ENCODE assay signal across 8 mouse cellular contexts in the genomic region with DNA sequence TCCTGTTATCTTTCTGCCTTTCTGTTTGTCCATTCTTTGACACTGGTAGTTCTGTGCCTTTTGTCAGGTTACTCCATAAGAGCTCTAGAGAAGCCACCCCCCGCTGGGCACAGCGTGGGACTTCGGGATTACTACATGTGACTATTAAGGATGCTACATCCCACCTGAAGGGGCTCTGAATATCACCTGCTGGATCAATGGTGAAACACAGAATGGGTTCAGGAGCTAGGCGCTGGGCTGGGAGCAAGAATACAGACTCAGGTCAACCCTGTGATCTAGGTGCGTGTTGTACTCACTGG. TPM values are rescaled to one million over a fixed set of nuclear protein-coding genes. Genes with fewer than 3 reads are reported as not detected.
DNase-seq lines count a peak whose midpoint lies in the region; ATAC-seq and TF ChIP-seq lines count a peak whose summit lies in the region.

No protein-coding gene starts in this region.

- H3K4me3 ChIP-seq in hindbrain, embryonic 10.5 days = peak overlapping the region; percentile 59
- H3K4me3 ChIP-seq in hindbrain, embryonic 11.5 days (ENCODE audit: low read depth, low read length) = no peak overlapping the region
- H3K4me3 ChIP-seq in C2C12 (ENCODE audit: insufficient read depth, poor library complexity, severe bottlenecking) (peak overlapping the region; percentile 39), MEL (ENCODE audit: control insufficient read depth in 1 of 2, insufficient read depth in 1 of 2, low read depth in 2 of 2, low read length in 2 of 2) (peak overlapping the region; percentile 59 to 97)
- H3K4me3 ChIP-seq in limb, embryonic 15.5 days = peak overlapping the region; percentile 57

- no peak overlapping the region for H3K27ac ChIP-seq in hindbrain, embryonic 10.5 days
- H3K27ac ChIP-seq in hindbrain, embryonic 11.5 days (ENCODE audit: low read depth, low read length) = no peak overlapping the region
- H3K27ac ChIP-seq in MEL (ENCODE audit: control insufficient read depth, low read depth, low read length) = peak overlapping the region; percentile 76
- H3K27ac ChIP-seq in limb, embryonic 15.5 days = no peak overlapping the region

- H3K4me1 ChIP-seq in hindbrain, embryonic 10.5 days (replicated peaks) = peaks cover 17% of the 10 kb centered on the region; the same call in 1 of the 2 replicates
- H3K4me1 ChIP-seq in hindbrain, embryonic 11.5 days (replicated peaks; ENCODE audit: control insufficient read depth, insufficient read depth, low read length) = no peaks in the 10 kb centered on the region
- H3K4me1 ChIP-seq in MEL (ENCODE audit: control insufficient read depth in 1 of 2, insufficient read depth in 2 of 2, low read length in 2 of 2) = peaks cover 4 to 12% of the 10 kb centered on the region in 2 experiments; a peak in 3 of 4 replicates
- peaks cover 9% of the 10 kb centered on the region for H3K4me1 ChIP-seq in limb, embryonic 15.5 days

- ATAC-seq in hindbrain, embryonic 11.5 days (ENCODE audit: low FRiP score) = no peak; the same call in 1 of the 2 replicates
- ATAC-seq in limb, embryonic 15.5 days (ENCODE audit: insufficient number of reproducible peaks, low FRiP score, low TSS enrichment, low read depth) = no peak

- TF ChIP-seq EP300 in MEL (IDR thresholded peaks at IDR 0.05; ENCODE audit: low read depth in 1 of 2, low read length in 2 of 2) = 0 out of 4 replicates have a peak, but pooled peaks of 1 of the 2 experiments have one; percentile 2

- no peak overlapping the region for H3K4me2 ChIP-seq in hindbrain, embryonic 11.5 days (replicated peaks; ENCODE audit: low read depth, low read length)
- peak overlapping the region; percentile 82 for H3K4me2 ChIP-seq in limb, embryonic 15.5 days

- 28% methylated on average over 5 of the region's 5 CpGs for WGBS in hindbrain, embryonic 10.5 days
- 32% methylated on average over 5 of the region's 5 CpGs for WGBS in hindbrain, embryonic 11.5 days
- WGBS in limb, embryonic 15.5 days = 50% methylated on average over 5 of the region's 5 CpGs

- TF ChIP-seq CTCF in C2C12 (IDR thresholded peaks at IDR 0.05; ENCODE audit: control insufficient read depth, insufficient read depth, insufficient read length) = no peak
- TF ChIP-seq CTCF in MEL (IDR thresholded peaks at IDR 0.05 in 2 of 3, conservative IDR thresholded peaks at IDR 0.05 in 1 of 3; ENCODE audit: control insufficient read depth in 1 of 3, insufficient read depth in 1 of 3, low read depth in 2 of 3, low read length in 3 of 3, poor library complexity in 1 of 3, severe bottlenecking in 1 of 3) = no peak

- H3ac ChIP-seq in C2C12 (ENCODE audit: control insufficient read depth, insufficient read length, low read depth) = peak overlapping the region; percentile 69

- H3K36me3 ChIP-seq in hindbrain, embryonic 10.5 days = no peaks in the 10 kb centered on the region
- no peaks in the 10 kb centered on the region for H3K36me3 ChIP-seq in hindbrain, embryonic 11.5 days (ENCODE audit: control insufficient read depth, insufficient read depth, low read length)
- peaks cover 4% of the 10 kb centered on the region for H3K36me3 ChIP-seq in C2C12 (ENCODE audit: control insufficient read depth, insufficient read depth)
- peaks cover 0 to 6% of the 10 kb centered on the region in 2 experiments; a peak in 2 of 4 replicates for H3K36me3 ChIP-seq in MEL (ENCODE audit: control insufficient read depth in 1 of 2, insufficient read depth in 2 of 2, low read length in 2 of 2)
- no peaks in the 10 kb centered on the region for H3K36me3 ChIP-seq in limb, embryonic 15.5 days

- H3K9ac ChIP-seq in hindbrain, embryonic 11.5 days (ENCODE audit: low read depth, low read length) = no peak overlapping the region
- peak overlapping the region; percentile 57 for H3K9ac ChIP-seq in MEL (ENCODE audit: control insufficient read depth, low read depth, low read length, poor library complexity, severe bottlenecking)
- H3K9ac ChIP-seq in limb, embryonic 15.5 days = no peak overlapping the region

- no peak; the same call in 1 of the 2 replicates for TF ChIP-seq RAD21 in MEL (IDR thresholded peaks at IDR 0.05; ENCODE audit: low read depth, low read length)

- no peaks in the 10 kb centered on the region for H3K9me3 ChIP-seq in hindbrain, embryonic 10.5 days
- no peaks in the 10 kb centered on the region for H3K9me3 ChIP-seq in hindbrain, embryonic 11.5 days (ENCODE audit: control insufficient read depth, low read length)
- no peaks in the 10 kb centered on the region for H3K9me3 ChIP-seq in MEL (replicated peaks; ENCODE audit: insufficient read depth, low read length)
- no peaks in the 10 kb centered on the region for H3K9me3 ChIP-seq in limb, embryonic 15.5 days

- H3K27me3 ChIP-seq in hindbrain, embryonic 10.5 days (ENCODE audit: insufficient read depth, poor library complexity, severe bottlenecking) = peaks cover 24% of the 10 kb centered on the region
- H3K27me3 ChIP-seq in hindbrain, embryonic 11.5 days (ENCODE audit: control insufficient read depth, insufficient read depth, low read length) = no peaks in the 10 kb centered on the region; the same call in 1 of the 2 replicates
- H3K27me3 ChIP-seq in C2C12 (ENCODE audit: control insufficient read depth, insufficient read depth, insufficient read length) = no peaks in the 10 kb centered on the region
- no peaks in the 10 kb centered on the region for H3K27me3 ChIP-seq in MEL (ENCODE audit: control insufficient read depth in 1 of 2, insufficient read depth in 2 of 2, low read length in 2 of 2)
- H3K27me3 ChIP-seq in limb, embryonic 15.5 days = no peaks in the 10 kb centered on the region

- peaks cover 34% of the 10 kb centered on the region for H3K79me3 ChIP-seq in C2C12 (ENCODE audit: low read depth)

- no peak for TF ChIP-seq POLR2A in MEL (IDR thresholded peaks at IDR 0.05; ENCODE audit: control insufficient read depth in 1 of 2, insufficient read depth in 1 of 2, low read depth in 1 of 2, low read length in 2 of 2, poor library complexity in 1 of 2)

- H3K79me2 ChIP-seq in C2C12 (ENCODE audit: control insufficient read depth, insufficient read depth) (peaks cover 52% of the 10 kb centered on the region), MEL (ENCODE audit: control insufficient read depth, insufficient read depth, low read length, poor library complexity) (peaks cover 2% of the 10 kb centered on the region)

- DNase-seq in hindbrain, embryonic 10.5 days (ENCODE audit: low spot score) = no peak
- DNase-seq in hindbrain, embryonic 11.5 days (ENCODE audit: low spot score) = no peak
- no peak for DNase-seq in MEL (ENCODE audit: low read depth, low spot score)
- no peak for DNase-seq in adrenal gland, adult (ENCODE audit: inconsistent age in 2 of 2, low spot score in 1 of 2)
- DNase-seq in embryo, embryonic 11 days = no peak
- no peak for DNase-seq in Muller cell, postnatal 12 days (ENCODE audit: inconsistent ontology term)

TF ChIP-seq in C2C12, 6 proteins besides CTCF, POLR2A, EP300 and RAD21:
- TF ChIP-seq USF1 (IDR thresholded peaks at IDR 0.05; ENCODE audit: low read depth) = no peak
- TF ChIP-seq MYOG (IDR thresholded peaks at IDR 0.05; ENCODE audit: control insufficient read depth, extremely low read depth, insufficient read length) = no peak
- no peak for TF ChIP-seq MAX (IDR thresholded peaks at IDR 0.05)
- no peak for TF ChIP-seq CEBPB (IDR thresholded peaks at IDR 0.05; ENCODE audit: low read depth)
- no peak for TF ChIP-seq FOSL1 (IDR thresholded peaks at IDR 0.05; ENCODE audit: insufficient read depth, low read length, poor library complexity, severe bottlenecking)
- TF ChIP-seq MYOD1 (IDR thresholded peaks at IDR 0.05; ENCODE audit: control insufficient read depth, insufficient read length, low read depth) = no peak

TF ChIP-seq in MEL, 35 proteins besides CTCF, POLR2A, EP300 and RAD21:
- no peak for TF ChIP-seq MXI1 (IDR thresholded peaks at IDR 0.05; ENCODE audit: low read depth, low read length)
- 0 out of 2 replicates have a peak, but pooled peaks have one; percentile 3 for TF ChIP-seq MYC (IDR thresholded peaks at IDR 0.05; ENCODE audit: low read depth, low read length)
- peak; percentile 57; the same call in 1 of the 2 replicates for TF ChIP-seq NRF1 (IDR thresholded peaks at IDR 0.05; ENCODE audit: insufficient read depth, low read depth, low read length, poor library complexity, severe bottlenecking)
- no peak for TF ChIP-seq POLR2AphosphoS5 (IDR thresholded peaks at IDR 0.05; ENCODE audit: borderline replicate concordance, low read depth, low read length)
- TF ChIP-seq ETS1 (IDR thresholded peaks at IDR 0.05; ENCODE audit: low read depth, low read length) = no peak

RNA-seq across cellular contexts. Expression of gene Sh3bp2, which starts 0.8 kb away (rescaled TPM):
- polyA plus RNA-seq in hindbrain, embryonic 10.5 days (2016; fragmentation: Nextera tagmentation; extraction: Ambion mirVana) = 7.2 and 9.4 TPM in 2 replicates
- polyA plus RNA-seq in hindbrain, embryonic 11.5 days (2014; fragmentation: Nextera tagmentation; extraction: Ambion mirVana) = 10.8 and 12.6 TPM in 2 replicates
- polyA plus RNA-seq in C2C12 (2012; fragmentation: generic; extraction: Trizol) (10.2 TPM), MEL (2012; ENCODE audit: insufficient read depth in 1 of 2, insufficient read length in 2 of 2, low read depth in 1 of 2, low replicate concordance in 2 of 2, missing spikeins in 1 of 2) (10 to 100 TPM in 1 of 2 experiments, not detected in 1; 12.0 TPM)
- total RNA-seq in MEL (2012; rRNA removed) = 7.1 and 7.9 TPM in 2 replicates
- 10.0 and 10.1 TPM in 2 replicates for polyA plus RNA-seq in limb, embryonic 15.5 days (2015; fragmentation: Nextera tagmentation; extraction: Ambion mirVana)

RNA-seq across cellular contexts. Expression of gene Tnip2, which starts 12.6 kb away (rescaled TPM):
- 5.2 and 5.6 TPM in 2 replicates for polyA plus RNA-seq in hindbrain, embryonic 10.5 days (2016; fragmentation: Nextera tagmentation; extraction: Ambion mirVana)
- 4.3 TPM in 2 replicates for polyA plus RNA-seq in hindbrain, embryonic 11.5 days (2014; fragmentation: Nextera tagmentation; extraction: Ambion mirVana)
- polyA plus RNA-seq in C2C12 (2012; fragmentation: generic; extraction: Trizol) (9.3 TPM), MEL (2012; ENCODE audit: insufficient read depth in 1 of 2, insufficient read length in 2 of 2, low read depth in 1 of 2, low replicate concordance in 2 of 2, missing spikeins in 1 of 2) (10 to 100 TPM; 30.6 to 89.4 TPM)
- 22.5 and 27.0 TPM in 2 replicates for total RNA-seq in MEL (2012; rRNA removed)
- 26.2 and 29.2 TPM in 2 replicates for polyA plus RNA-seq in limb, embryonic 15.5 days (2015; fragmentation: Nextera tagmentation; extraction: Ambion mirVana)

RNA-seq across cellular contexts. Expression of gene Add1, which starts 47.0 kb away (rescaled TPM):
- polyA plus RNA-seq in hindbrain, embryonic 10.5 days (2016; fragmentation: Nextera tagmentation; extraction: Ambion mirVana) = 179 and 194 TPM in 2 replicates
- 161 and 167 TPM in 2 replicates for polyA plus RNA-seq in hindbrain, embryonic 11.5 days (2014; fragmentation: Nextera tagmentation; extraction: Ambion mirVana)
- polyA plus RNA-seq in C2C12 (2012; fragmentation: generic; extraction: Trizol) (151 TPM), MEL (2012; ENCODE audit: insufficient read depth in 1 of 2, insufficient read length in 2 of 2, low read depth in 1 of 2, low replicate concordance in 2 of 2, missing spikeins in 1 of 2) (100 to 1,000 TPM in 1 of 2 experiments, not detected in 1; 127 TPM)
- total RNA-seq in MEL (2012; rRNA removed) = 54.6 and 79.3 TPM in 2 replicates
- polyA plus RNA-seq in limb, embryonic 15.5 days (2015; fragmentation: Nextera tagmentation; extraction: Ambion mirVana) = 185 and 197 TPM in 2 replicates
